Mouse (Mus musculus) liver, adult 2 months (tissue): ENCODE measurements around the gene Cbr4.

ENCODE experiments used
- CTCF ChIP-seq: fragments of 200-500 bp; IDR thresholded peaks from 2 replicates; pipeline ENCODE4 v1.5.1; 2011; ENCODE audit warnings: low read depth, low read length, control low read depth
- POLR2A ChIP-seq: fragments of 200-500 bp; IDR thresholded peaks from 2 replicates; pipeline ENCODE4 v1.6.1; 2011; ENCODE audit warnings: low read length, control low read depth; ENCODE audit not compliant: insufficient read depth; ENCODE audit errors: extremely low read depth

DNA sequence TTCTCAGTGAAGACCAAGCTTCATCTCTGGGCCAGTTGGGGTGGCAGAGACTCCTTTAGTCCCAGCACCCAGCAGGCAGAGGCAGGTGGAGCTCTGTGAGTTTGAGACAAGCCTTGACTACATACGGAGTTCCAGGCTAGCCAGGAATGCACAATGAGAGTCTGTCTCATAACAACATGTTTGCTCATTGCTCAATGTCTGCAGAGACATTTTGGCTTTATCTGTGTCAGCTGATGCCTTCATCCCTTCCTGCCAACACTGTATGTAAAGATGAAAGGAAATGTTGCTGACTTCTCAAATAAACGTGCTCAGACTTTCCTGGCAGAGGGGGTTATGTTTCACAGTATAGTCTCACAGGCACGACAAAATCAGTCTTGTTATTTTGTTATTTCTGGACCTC is 13.4 kb downstream of the Cbr4 start:
- TF ChIP-seq CTCF (no peak), POLR2A (no peak)
